Mouse (Mus musculus) WW6 (cell line): ENCODE measurements around the gene Olfr497.

Source experiments
- DNase-seq: peaks from one replicate; pipeline ENCODE4 v3.0.0-alpha.2; 2013; ENCODE audit warnings: low read depth, low spot score

Olfr497 gene

GRCm38 (mm10) chr7:108420121-108420520, at the start of gene Olfr497:
Gene Olfr497 (plus strand): TSS chr7:108420421.
- no peak for DNase-seq

- no peak for DNase-seq
Observed at GRCm38 (mm10) chr7:108392867-108393266, 27.4 kb upstream of the Olfr497 start, which contains the start of gene Olfr495. Gene Olfr495 (plus strand): TSS chr7:108393167.

GRCm38 (mm10) chr7:108465026-108465425, 44.8 kb downstream of the Olfr497 start, which contains the start of gene Olfr498:
Gene Olfr498 (plus strand): TSS chr7:108465326.
- no peak for DNase-seq
